Comparison of ENCODE assay signal across 26 mouse cellular contexts in the genomic region with DNA sequence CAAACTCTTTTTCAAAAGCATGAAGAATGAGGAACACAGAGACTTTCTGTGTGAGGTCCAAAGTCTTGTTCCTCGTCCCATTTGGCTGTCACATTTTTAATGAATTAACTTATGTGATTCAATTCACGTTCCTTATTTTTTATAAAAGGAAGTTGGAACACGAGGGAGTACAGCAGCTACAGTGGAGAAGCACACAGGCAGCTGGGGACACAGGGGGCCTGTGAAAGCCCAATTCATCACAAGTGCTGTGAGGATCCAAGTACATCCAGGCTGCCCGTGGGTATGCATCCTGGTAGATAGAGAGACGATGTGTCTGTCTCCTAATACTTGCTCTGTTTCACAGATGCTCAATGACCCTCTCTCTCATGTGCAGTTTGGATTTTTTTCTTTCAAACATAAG.
DNase-seq lines count a peak whose midpoint lies in the region; ATAC-seq and TF ChIP-seq lines count a peak whose summit lies in the region.
"Had no signal": no experiment of that assay in that cellular context is flagged by ENCODE, and none has a peak within 500 bp of the region (broad histone marks: within the 10 kb centered on the region; RNA-seq: fewer than 3 reads in every experiment).

No protein-coding gene starts in this region.

- no peaks in the 10 kb centered on the region for H3K27me3 ChIP-seq in forebrain, postnatal 0 days (ENCODE audit: insufficient read depth, low read length)
- H3K27me3 ChIP-seq in forebrain, embryonic 11.5 days (ENCODE audit: control insufficient read depth, insufficient read depth, low read length), result no peaks in the 10 kb centered on the region
- H3K27me3 ChIP-seq: embryonic facial prominence, embryonic 15.5 days; forebrain, embryonic 13.5 days; hindbrain, embryonic 12.5 days; limb, embryonic 15.5 days; midbrain, embryonic 15.5 days; Patski; stomach, embryonic 15.5 days had no signal

- WGBS in forebrain, postnatal 0 days, result 60% methylated on average over 5 of the region's 5 CpGs
- WGBS in forebrain, embryonic 11.5 days, result 83% methylated on average over 5 of the region's 5 CpGs

- H3K4me1 ChIP-seq in forebrain, postnatal 0 days (ENCODE audit: insufficient read depth), result no peaks in the 10 kb centered on the region
- no peaks in the 10 kb centered on the region for H3K4me1 ChIP-seq in forebrain, embryonic 11.5 days (replicated peaks; ENCODE audit: control insufficient read depth, insufficient read depth, low read length)
- H3K4me1 ChIP-seq: embryonic facial prominence, embryonic 10.5 days; embryonic facial prominence, embryonic 15.5 days; forebrain, embryonic 13.5 days; heart, embryonic 10.5 days; hindbrain, embryonic 12.5 days; limb, embryonic 10.5 days; limb, embryonic 15.5 days; midbrain, embryonic 15.5 days; stomach, embryonic 15.5 days had no signal

- H3K9ac ChIP-seq in forebrain, postnatal 0 days, result no peak overlapping the region
- H3K9ac ChIP-seq in forebrain, embryonic 11.5 days (ENCODE audit: low read length), result no peak overlapping the region
- H3K9ac ChIP-seq: embryonic facial prominence, embryonic 15.5 days; forebrain, embryonic 13.5 days; hindbrain, embryonic 12.5 days; limb, embryonic 15.5 days; liver, embryonic 14.5 days; lung, embryonic 14.5 days; midbrain, embryonic 15.5 days; stomach, embryonic 15.5 days had no signal

- H3K4me3 ChIP-seq in forebrain, postnatal 0 days (ENCODE audit: low read depth, low read length), result no peak overlapping the region
- H3K4me3 ChIP-seq in forebrain, embryonic 11.5 days (ENCODE audit: low read depth, low read length), result no peak overlapping the region
- H3K4me3 ChIP-seq: embryonic facial prominence, embryonic 10.5 days; embryonic facial prominence, embryonic 15.5 days; forebrain, embryonic 13.5 days; heart, embryonic 10.5 days; hindbrain, embryonic 12.5 days; left cerebral cortex, adult 2 months; limb, embryonic 10.5 days; limb, embryonic 15.5 days; midbrain, embryonic 15.5 days; stomach, embryonic 15.5 days had no signal

- no peaks in the 10 kb centered on the region for H3K36me3 ChIP-seq in forebrain, postnatal 0 days (ENCODE audit: insufficient read depth)
- no peaks in the 10 kb centered on the region for H3K36me3 ChIP-seq in forebrain, embryonic 11.5 days (ENCODE audit: control insufficient read depth, insufficient read depth, low read length)
- H3K36me3 ChIP-seq: embryonic facial prominence, embryonic 10.5 days; embryonic facial prominence, embryonic 15.5 days; heart, embryonic 10.5 days; hindbrain, embryonic 12.5 days; limb, embryonic 10.5 days; limb, embryonic 15.5 days; midbrain, embryonic 15.5 days; stomach, embryonic 15.5 days had no signal

- no peak for TF ChIP-seq CTCF in forebrain, postnatal 0 days (IDR thresholded peaks at IDR 0.05; ENCODE audit: low read depth)

- H3K27ac ChIP-seq in forebrain, postnatal 0 days (ENCODE audit: low read depth, low read length), result no peak overlapping the region
- H3K27ac ChIP-seq in forebrain, embryonic 11.5 days (ENCODE audit: low read depth, low read length), result no peak overlapping the region
- H3K27ac ChIP-seq: embryonic facial prominence, embryonic 10.5 days; embryonic facial prominence, embryonic 15.5 days; forebrain, embryonic 13.5 days; heart, embryonic 10.5 days; hindbrain, embryonic 12.5 days; left cerebral cortex, adult 2 months; limb, embryonic 10.5 days; limb, embryonic 15.5 days; liver, embryonic 14.5 days; midbrain, embryonic 15.5 days; stomach, embryonic 15.5 days had no signal

- no peak for DNase-seq in forebrain, postnatal 0 days
- no peak for DNase-seq in forebrain, embryonic 11.5 days (ENCODE audit: low spot score)
- peak; percentile 3 to 6 for DNase-seq in kidney, postnatal 4 days
- DNase-seq in kidney, adult 11 months, result no peak
- peak; percentile 29 for DNase-seq in left cerebral cortex, postnatal 4 days
- no peak for DNase-seq in left cerebral cortex, postnatal 36 days (ENCODE audit: low spot score in 2 of 2)
- DNase-seq in brain, adult 2 months (ENCODE audit: low read depth, low spot score), result peak; percentile 26
- DNase-seq: adrenal gland, postnatal 10 days; cerebellum, adult 11-12 months; gastrocnemius, postnatal 14 days; heart, postnatal 36 days; kidney, adult 2 months; lung, embryonic 14.5 days; lung, postnatal 14 days had no signal

- no peak overlapping the region for H3K4me2 ChIP-seq in forebrain, postnatal 0 days (ENCODE audit: low read depth)
- no peak overlapping the region for H3K4me2 ChIP-seq in forebrain, embryonic 11.5 days (ENCODE audit: low read depth, low read length, severe bottlenecking)
- H3K4me2 ChIP-seq: embryonic facial prominence, embryonic 15.5 days; forebrain, embryonic 13.5 days; hindbrain, embryonic 12.5 days; limb, embryonic 15.5 days; lung, embryonic 14.5 days; midbrain, embryonic 15.5 days; stomach, embryonic 15.5 days had no signal

- peak; percentile 62 for ATAC-seq in forebrain, postnatal 0 days
- no peak for ATAC-seq in forebrain, embryonic 11.5 days (replicated peaks; ENCODE audit: low FRiP score)
- ATAC-seq: forebrain, embryonic 13.5 days; midbrain, embryonic 15.5 days; Patski had no signal

- intact Hi-C loops in left cerebral cortex, postnatal 4 days (cut with DNase I), result no loop called here
- intact Hi-C loops in left cerebral cortex, postnatal 36 days (cut with DNase I), result no loop called here

- no peaks in the 10 kb centered on the region for H3K9me3 ChIP-seq in forebrain, postnatal 0 days (ENCODE audit: low read length)
- no peaks in the 10 kb centered on the region for H3K9me3 ChIP-seq in forebrain, embryonic 11.5 days (ENCODE audit: control insufficient read depth, low read length)
- H3K9me3 ChIP-seq: embryonic facial prominence, embryonic 10.5 days; embryonic facial prominence, embryonic 15.5 days; forebrain, embryonic 13.5 days; heart, embryonic 10.5 days; hindbrain, embryonic 12.5 days; limb, embryonic 10.5 days; limb, embryonic 15.5 days; midbrain, embryonic 15.5 days; stomach, embryonic 15.5 days had no signal

Comparison
In these comparisons a context has a peak if more than half of its experiments do, and no peak if none do; other contexts are left out.
1. DNase-seq: peak in kidney, postnatal 4 days (2 of 2), left cerebral cortex, postnatal 4 days (single experiment) and brain, adult 2 months (single experiment); none in forebrain, postnatal 0 days (single experiment), forebrain, embryonic 11.5 days (single experiment), kidney, adult 11 months (single experiment) and left cerebral cortex, postnatal 36 days (0 of 2).